Mouse (Mus musculus) activated CD4-positive, CD25-positive, alpha-beta regulatory T cell, adult 4 months (primary cell): ENCODE results near the gene Cd27. TPM values are rescaled to one million over a fixed set of nuclear protein-coding genes. Genes with fewer than 3 reads are reported as not detected.
A peak's percentile ranks its signal among the peaks of the same experiment; 100 is the strongest.
"Not testable (repeated sequence)": the region's sequence is repeated elsewhere in the genome, so short reads cannot be mapped to it uniquely, and the experiment has no call there.

ENCODE experiments used
- ATAC-seq: one replicate; pipeline ENCODE4 v1.8.0; 2017
- polyA plus RNA-seq, 2 experiments: library from polyadenylated mRNA; unstranded; fragments of 100-300 nt; shearing (Covaris generic); gene quantifications; one replicate each; pipeline ENCODE4 v1.2.1; 2017

Cd27 gene
- 100 to 1,000 TPM; 427 to 432 TPM for polyA plus RNA-seq

- ATAC-seq, result peak; percentile 44
These were observed at the start of gene Cd27 for GRCm38 (mm10) chr6:125236782-125237181. Gene Cd27, minus strand, starts transcription at chr6:125237010.

GRCm38 (mm10) chr6:125285890-125286289 is 49.1 kb upstream of the Cd27 start, which contains the start of gene Tuba3a:
Gene Tuba3a, minus strand, starts transcription at chr6:125286042.
- ATAC-seq, result no peak

GRCm38 (mm10) chr6:125284751-125285150 is 47.9 kb upstream of the Cd27 start:
- no peak for ATAC-seq

DNA sequence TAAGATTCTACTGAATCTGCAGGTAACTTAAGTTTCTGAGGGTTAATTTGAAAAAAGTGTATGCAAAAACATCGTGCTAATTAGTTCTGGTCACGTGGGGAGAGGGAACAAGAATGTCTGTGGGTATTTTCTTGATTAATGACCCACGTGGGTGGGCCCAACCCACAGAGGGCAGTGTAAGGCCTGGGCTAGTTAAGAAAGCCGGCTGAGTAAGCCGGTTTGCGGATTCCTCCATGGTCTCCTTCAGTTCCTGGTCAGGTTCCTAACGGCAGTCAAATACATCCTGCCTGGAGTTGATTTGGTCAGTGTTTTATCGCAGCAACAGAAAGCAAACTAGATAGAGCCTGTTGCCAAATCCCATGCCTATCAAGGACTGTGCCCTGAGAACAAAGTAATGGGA is 47.4 kb upstream of the Cd27 start:
- ATAC-seq, result no peak

DNA sequence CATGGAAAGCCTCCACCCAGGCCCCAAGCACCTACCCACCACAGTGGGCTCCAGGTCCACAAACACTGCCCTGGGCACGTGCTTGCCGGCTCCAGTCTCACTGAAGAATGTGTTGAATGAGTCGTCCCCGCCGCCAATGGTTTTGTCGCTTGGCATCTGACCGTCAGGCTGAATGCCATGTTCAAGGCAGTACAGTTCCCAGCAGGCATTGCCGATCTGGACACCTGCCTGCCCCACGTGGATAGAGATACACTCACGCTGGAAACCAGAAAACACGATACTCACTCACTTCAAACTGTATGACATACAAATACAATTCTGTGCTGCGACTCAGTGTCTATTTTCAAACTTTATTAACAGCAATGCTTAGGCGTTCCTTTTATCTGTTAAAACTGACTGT is 45.9 kb upstream of the Cd27 start:
- not testable (repeated sequence) for ATAC-seq

DNA sequence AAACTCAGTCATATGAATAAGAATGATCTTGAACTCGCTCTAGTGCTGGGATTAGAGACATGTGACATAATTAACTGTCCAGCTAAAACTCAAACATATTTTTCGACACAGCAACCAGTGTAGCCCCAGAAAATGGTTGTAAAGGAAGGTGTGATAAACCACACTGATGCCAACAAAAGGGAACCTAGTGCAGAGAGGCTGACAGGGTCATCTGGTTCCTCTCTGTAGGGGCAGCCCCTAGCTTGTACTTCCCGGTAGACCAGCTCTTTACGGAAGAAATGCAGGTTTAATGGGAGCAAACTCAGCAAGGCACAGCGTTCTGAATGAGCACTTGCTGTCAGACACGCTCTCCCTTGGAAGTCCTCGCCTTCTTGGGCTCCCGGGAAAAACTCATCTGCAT is 42.9 kb upstream of the Cd27 start:
- ATAC-seq, result no peak

DNA sequence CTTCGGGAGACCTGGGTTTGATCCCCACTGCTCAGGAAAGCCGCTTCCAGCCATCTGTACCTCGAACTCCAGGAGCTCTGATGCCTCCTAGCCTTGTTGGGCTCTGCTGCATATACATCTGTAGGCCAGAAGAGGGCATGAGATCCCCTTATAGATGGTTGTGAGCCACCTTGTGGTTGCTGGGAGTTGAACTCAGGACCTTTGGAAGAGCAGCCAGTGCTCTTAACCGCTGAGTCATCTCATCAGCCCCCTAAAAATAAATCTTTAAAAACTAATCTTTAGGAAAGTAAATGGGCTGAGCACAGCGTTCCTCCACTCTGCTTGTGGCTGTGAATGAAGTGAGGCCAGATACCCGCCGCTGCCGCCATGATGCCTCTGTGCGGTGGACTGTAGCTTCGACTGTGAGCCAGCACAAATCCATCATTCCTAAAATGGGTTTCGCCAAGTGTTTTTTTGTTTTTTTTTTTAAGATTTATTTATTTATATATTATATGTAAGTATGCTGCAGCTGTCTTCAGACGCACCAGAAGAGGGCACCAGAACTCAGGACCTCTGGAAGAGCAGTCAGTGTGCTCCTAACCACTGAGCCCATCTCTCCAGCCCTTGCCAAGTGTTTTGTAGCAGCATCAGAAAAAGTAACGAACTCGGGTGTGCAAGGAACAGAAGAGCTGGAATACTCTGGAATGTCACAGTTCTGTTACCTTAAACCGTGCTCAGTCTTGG is 38.2 kb upstream of the Cd27 start:
- ATAC-seq, result no peak

- no peak for ATAC-seq
These were observed 35.5 kb upstream of the Cd27 start for GRCm38 (mm10) chr6:125272228-125272785.

- ATAC-seq, result peak; percentile 76
These were observed 34.8 kb upstream of the Cd27 start for GRCm38 (mm10) chr6:125271455-125272227.

DNA sequence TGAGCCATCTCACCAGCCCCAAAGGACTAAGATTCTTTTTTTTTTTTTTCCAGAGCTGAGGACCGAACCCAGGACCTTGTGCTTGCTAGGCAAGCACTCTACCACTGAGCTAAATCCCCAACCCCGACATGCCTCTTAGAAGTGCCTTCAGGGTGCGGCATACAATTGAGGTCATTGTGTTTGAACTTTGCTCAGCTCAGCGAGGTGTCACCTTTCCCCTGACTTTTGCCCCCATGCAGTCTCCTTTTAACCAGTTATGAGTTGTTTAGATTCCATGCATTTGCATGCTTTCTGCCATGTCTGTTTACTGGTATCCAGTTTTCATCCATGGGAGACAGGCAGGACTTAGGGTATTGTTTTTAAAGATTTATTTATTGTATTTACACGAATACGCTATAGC is 32.0 kb upstream of the Cd27 start:
- ATAC-seq, result no peak

DNA sequence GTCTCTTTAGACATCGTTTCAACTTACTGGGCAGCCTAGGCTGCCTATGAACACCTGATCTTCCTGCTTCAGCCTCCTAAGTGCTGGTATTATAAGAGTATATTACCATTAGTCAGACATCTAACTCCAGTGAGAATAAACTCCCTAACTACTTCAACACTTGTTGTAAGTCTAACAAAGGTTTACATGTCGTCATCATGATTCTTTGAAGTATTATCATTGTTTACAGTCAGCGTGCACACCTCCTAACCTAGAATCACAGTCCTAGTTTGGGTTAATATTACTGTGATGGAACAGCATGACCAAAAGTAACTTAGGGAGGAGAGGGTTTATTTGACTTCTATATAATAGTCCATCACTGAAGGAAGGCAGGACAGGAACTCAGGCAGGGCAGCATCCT is 30.7 kb upstream of the Cd27 start:
- no peak for ATAC-seq

GRCm38 (mm10) chr6:125266600-125266999 is 29.8 kb upstream of the Cd27 start:
- ATAC-seq, result not testable (repeated sequence)

- ATAC-seq, result peak; percentile 8
These were observed 29.3 kb upstream of the Cd27 start for GRCm38 (mm10) chr6:125266091-125266490.

- peak; percentile 91 for ATAC-seq
These were observed 28.4 kb upstream of the Cd27 start for GRCm38 (mm10) chr6:125265239-125265638.

DNA sequence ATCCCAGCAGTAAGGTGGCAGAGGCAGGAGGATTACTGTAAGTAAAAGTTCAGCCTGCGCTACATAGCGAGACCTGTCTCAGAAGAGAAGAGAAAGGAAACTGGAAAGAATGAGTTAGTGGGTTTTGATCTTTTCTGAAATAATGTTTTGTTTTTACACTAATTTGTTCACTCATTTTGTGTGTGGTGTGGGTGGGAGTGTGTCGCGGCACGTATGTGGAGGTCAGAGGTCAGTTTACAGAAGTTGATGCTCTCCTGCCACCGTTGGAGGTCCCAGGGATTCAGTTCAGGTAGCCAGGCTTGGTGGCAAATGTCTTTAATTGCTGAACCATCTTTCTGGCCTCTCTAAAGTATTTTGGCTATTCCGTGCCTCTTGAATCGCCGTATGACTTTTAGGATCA is 27.4 kb upstream of the Cd27 start:
- ATAC-seq, result no peak

GRCm38 (mm10) chr6:125260006-125260555 is 23.3 kb upstream of the Cd27 start:
- ATAC-seq, result peak; percentile 11

DNA sequence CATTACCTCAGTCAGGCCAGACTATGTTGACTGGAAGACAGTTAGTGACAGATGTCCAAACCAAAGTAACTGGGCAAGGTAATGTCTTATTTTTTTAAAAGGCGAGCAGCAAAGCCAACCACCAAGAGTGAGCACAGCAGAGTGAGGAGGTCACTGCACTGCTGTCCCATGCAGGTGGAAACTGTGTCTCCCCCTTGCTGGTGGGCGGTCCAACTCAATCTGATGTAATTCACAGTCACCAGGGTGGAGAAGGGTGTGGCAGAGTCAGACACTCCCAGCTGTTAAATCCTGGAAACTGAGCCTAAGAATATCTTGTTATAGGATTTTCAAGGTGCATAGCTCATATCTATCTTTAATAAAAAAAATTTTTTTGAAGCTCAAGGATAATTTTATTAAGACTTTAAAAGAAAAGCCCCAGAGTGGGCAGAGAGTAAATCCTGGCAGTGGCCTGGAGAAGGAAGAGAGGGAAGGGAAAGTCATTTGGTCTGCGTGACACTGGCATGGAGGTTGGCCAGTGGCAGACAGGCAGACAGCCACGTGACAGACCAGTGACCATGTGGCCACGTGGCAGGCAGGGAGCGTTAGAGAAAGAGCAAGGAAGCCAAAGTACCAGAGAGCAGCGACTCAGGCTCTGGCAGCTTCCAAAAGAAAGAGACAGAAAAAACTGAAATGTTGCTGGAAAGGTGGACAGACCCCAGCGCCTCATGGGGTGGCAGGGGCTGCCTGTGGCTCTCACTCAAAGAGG is 19.6 kb upstream of the Cd27 start:
- ATAC-seq, result no peak

- ATAC-seq, result no peak
These were observed 18.8 kb upstream of the Cd27 start for GRCm38 (mm10) chr6:125255516-125256044.

- ATAC-seq, result no peak
These were observed 17.3 kb upstream of the Cd27 start for GRCm38 (mm10) chr6:125253863-125254715.

DNA sequence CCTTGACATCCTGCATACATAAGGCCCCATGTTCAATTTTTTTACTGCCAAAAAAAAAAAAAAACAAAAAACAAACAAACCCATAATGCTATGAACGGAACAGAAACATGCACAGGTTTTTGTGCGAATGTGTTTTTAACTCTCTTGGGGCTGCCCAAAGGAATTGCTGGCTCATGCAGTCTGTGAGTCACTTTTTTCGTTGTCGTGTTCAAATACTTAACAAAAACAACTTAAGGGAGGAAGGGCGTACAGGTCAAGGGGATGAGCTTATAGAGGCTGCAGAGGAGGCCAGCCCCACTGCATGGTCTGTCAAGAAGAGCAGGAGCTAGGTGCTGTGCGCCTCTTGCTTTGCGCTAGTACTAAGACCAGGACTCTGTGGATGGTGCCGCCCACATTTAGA is 15.9 kb upstream of the Cd27 start:
- ATAC-seq, result no peak

DNA sequence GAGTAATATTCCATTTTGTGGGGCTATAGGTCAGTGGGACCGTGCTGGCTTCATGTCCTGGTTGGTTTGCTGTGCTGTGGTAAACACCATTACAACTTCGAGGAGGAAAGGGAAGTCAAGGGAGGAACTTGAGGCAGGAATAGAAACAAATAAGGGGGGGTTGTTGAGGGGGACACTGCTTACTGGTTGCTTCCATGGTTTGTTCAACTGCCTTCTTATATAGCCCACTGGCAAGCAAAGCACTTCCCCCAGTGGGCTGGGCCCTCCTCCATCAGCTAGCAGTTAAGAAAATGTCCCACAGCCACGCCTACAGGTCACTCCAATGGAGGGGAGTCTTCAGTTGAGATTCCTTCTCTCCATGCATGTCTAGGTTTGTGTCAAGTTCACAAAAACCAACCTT is 15.5 kb upstream of the Cd27 start:
- ATAC-seq, result no peak
